Mouse (Mus musculus) CH12.LX (cell line): ENCODE measurements around the gene Ssbp3. TPM values are rescaled to one million over a fixed set of nuclear protein-coding genes. Genes with fewer than 3 reads are reported as not detected.

ENCODE experiments used
- DNase-seq: peaks from one replicate; pipeline ENCODE4 v3.0.0-alpha.2; 2013; ENCODE audit errors: extremely low read depth
- H3K27ac ChIP-seq: 2 replicates; pipeline ENCODE4 v1.5.1; 2012; ENCODE audit warnings: low read depth, mild to moderate bottlenecking, control low read depth, moderate library complexity; ENCODE audit not compliant: insufficient read depth
- H3K27me3 ChIP-seq: replicated peaks from 2 replicates; pipeline ENCODE3; 2012; ENCODE audit warnings: inconsistent platforms
- H3K36me3 ChIP-seq, 2 experiments: replicated peaks in 1 of 2; 2 replicates each; pipeline versions ENCODE3 to v1.6.1; 2012; ENCODE audit warnings: inconsistent platforms in 1 of 2, low read length in 1 of 2, mild to moderate bottlenecking in 1 of 2, mixed read lengths in 1 of 2, moderate library complexity in 1 of 2; ENCODE audit not compliant: control insufficient read depth in 1 of 2, insufficient read depth in 1 of 2
- H3K4me1 ChIP-seq, 2 experiments: 2 replicates each; pipeline ENCODE4 v1.6.1; 2012; ENCODE audit warnings: inconsistent platforms in 1 of 2, moderate library complexity in 1 of 2; ENCODE audit not compliant: insufficient read depth in 2 of 2, control insufficient read depth in 1 of 2
- H3K4me2 ChIP-seq: 2 replicates; pipeline ENCODE4 v1.6.1; 2012; ENCODE audit warnings: low read depth, mild to moderate bottlenecking, control low read depth; ENCODE audit not compliant: poor library complexity, insufficient read depth, severe bottlenecking
- H3K4me3 ChIP-seq, 3 experiments: fragments of 150-350 bp in 1 of 3; sonication (generic) in 1 of 3; replicated peaks in 1 of 3; 2 replicates each; pipeline versions ENCODE3 to v1.5.1; 2011 to 2012; ENCODE audit warnings: low read depth in 2 of 3, low read length in 2 of 3, mild to moderate bottlenecking in 2 of 3, moderate library complexity in 2 of 3, control low read depth in 1 of 3, improper control_type of control experiment in 1 of 3, inconsistent platforms in 1 of 3, mixed read lengths in 1 of 3; ENCODE audit not compliant: poor library complexity in 1 of 3
- H3K79me2 ChIP-seq: replicated peaks from 2 replicates; pipeline ENCODE4 v1.6.1; 2012; ENCODE audit warnings: mild to moderate bottlenecking, moderate library complexity; ENCODE audit not compliant: control insufficient read depth, poor library complexity, insufficient read depth, severe bottlenecking; ENCODE audit errors: extremely low read depth
- H3K9ac ChIP-seq: 2 replicates; pipeline ENCODE4 v1.6.1; 2012; ENCODE audit warnings: low read depth, mild to moderate bottlenecking, control low read depth, moderate library complexity; ENCODE audit not compliant: insufficient read depth
- H3K9me3 ChIP-seq: replicated peaks from 2 replicates; pipeline ENCODE3; 2012; ENCODE audit warnings: low read length, inconsistent platforms, mixed read lengths
- CHD1 ChIP-seq: IDR thresholded peaks from 2 replicates; pipeline ENCODE4 v1.6.1; 2012; ENCODE audit warnings: low read depth, low read length, improper control_type of control experiment, inconsistent platforms
- CTCF ChIP-seq, 2 experiments: IDR thresholded peaks in 1 of 2; conservative IDR thresholded peaks in 1 of 2; 2 replicates each; pipeline ENCODE4 v1.5.1; 2011 to 2012; ENCODE audit warnings: low read depth in 2 of 2, low read length in 2 of 2, improper control_type of control experiment in 1 of 2, inconsistent platforms in 1 of 2, mild to moderate bottlenecking in 1 of 2, moderate library complexity in 1 of 2
- E2F4 ChIP-seq: IDR thresholded peaks from 2 replicates; pipeline ENCODE4 v1.6.1; 2011; ENCODE audit warnings: low read depth, low read length, improper control_type of control experiment; ENCODE audit not compliant: insufficient replicate concordance
- EP300 ChIP-seq: IDR thresholded peaks from 2 replicates; pipeline ENCODE4 v1.6.1; 2011; ENCODE audit warnings: low read length, improper control_type of control experiment
- ETS1 ChIP-seq: conservative IDR thresholded peaks from 2 replicates; pipeline ENCODE4 v1.6.1; 2012; ENCODE audit warnings: low read depth, mild to moderate bottlenecking, inconsistent platforms, low read length, improper control_type of control experiment, moderate library complexity
- GABPA ChIP-seq: IDR thresholded peaks from 2 replicates; pipeline ENCODE4 v1.6.1; 2012; ENCODE audit warnings: low read depth, low read length, improper control_type of control experiment, inconsistent platforms; ENCODE audit not compliant: insufficient replicate concordance
- MAX ChIP-seq: IDR thresholded peaks from 2 replicates; pipeline ENCODE4 v1.6.1; 2011; ENCODE audit warnings: low read length, improper control_type of control experiment
- MXI1 ChIP-seq: IDR thresholded peaks from 2 replicates; pipeline ENCODE4 v1.6.1; 2011; ENCODE audit warnings: mild to moderate bottlenecking, low read depth, low read length, improper control_type of control experiment
- MYC ChIP-seq: IDR thresholded peaks from 2 replicates; pipeline ENCODE4 v1.6.1; 2011; ENCODE audit warnings: low read depth, mild to moderate bottlenecking, improper control_type of control experiment, low read length
- NRF1 ChIP-seq: IDR thresholded peaks from 2 replicates; pipeline ENCODE4 v1.6.1; 2014; ENCODE audit warnings: low read depth, mild to moderate bottlenecking, inconsistent platforms, low read length, improper control_type of control experiment, moderate library complexity
- RCOR1 ChIP-seq: conservative IDR thresholded peaks from 2 replicates; pipeline ENCODE4 v1.6.1; 2012; ENCODE audit warnings: low read depth, mild to moderate bottlenecking, inconsistent platforms, low read length, improper control_type of control experiment
- SIN3A ChIP-seq: IDR thresholded peaks from 2 replicates; pipeline ENCODE4 v1.6.1; 2012; ENCODE audit warnings: low read length, improper control_type of control experiment, inconsistent platforms
- SMC3 ChIP-seq: IDR thresholded peaks from 2 replicates; pipeline ENCODE4 v1.6.1; 2011; ENCODE audit warnings: low read depth, low read length, improper control_type of control experiment
- TBP ChIP-seq: conservative IDR thresholded peaks from 2 replicates; pipeline ENCODE4 v1.6.1; 2011; ENCODE audit warnings: low read depth, low read length, improper control_type of control experiment
- UBTF ChIP-seq: IDR thresholded peaks from 2 replicates; pipeline ENCODE4 v1.6.1; 2012; ENCODE audit warnings: low read depth, mild to moderate bottlenecking, inconsistent platforms, low read length, improper control_type of control experiment, moderate library complexity
- USF2 ChIP-seq: conservative IDR thresholded peaks from 2 replicates; pipeline ENCODE4 v1.6.1; 2011; ENCODE audit warnings: low read depth, low read length, improper control_type of control experiment
- ZNF384 ChIP-seq: IDR thresholded peaks from 2 replicates; pipeline ENCODE4 v1.6.1; 2012; ENCODE audit warnings: low read depth, low read length, improper control_type of control experiment, inconsistent platforms
- dilution Hi-C: fragments of 300-500 bp; cut with MboI; formaldehyde crosslinking; loops from 2 replicates; pipeline ENCODE4 v1.14.3; 2020; ENCODE audit warnings: low sequenced_read_pairs; ENCODE audit not compliant: extremely low pct_unique_long_range_greater_than_20kb, extremely low pct_ligation_motif_present
- in situ Hi-C: fragments of 300-500 bp; cut with MboI; formaldehyde crosslinking; loops from 3 replicates; pipeline ENCODE4 v1.14.3; 2019; ENCODE audit warnings: low sequenced_read_pairs, low pct_ligation_motif_present, low pct_unique_long_range_greater_than_20kb, mixed read lengths
- polyA plus RNA-seq: library from polyadenylated mRNA; unstranded; fragments of >175 nt; gene quantifications from 2 replicates; pipeline ENCODE4 v1.2.1, GENCODE M21; 2012; ENCODE audit warnings: low read depth; ENCODE audit not compliant: insufficient read length
- total RNA-seq, 2 experiments: library from RNA; depleted of rRNA; stranded (reverse); fragments of 300-350 nt in 1 of 2; fragments of >200 nt in 1 of 2; gene quantifications; 2 replicates each; pipeline ENCODE4 v1.2.3; 2012 to 2014

Ssbp3 gene
- total and polyA plus RNA-seq, 3 experiments = 32.4 to 129 (median 76.5) TPM

GRCm38 (mm10) chr4:106886307-106887085 lies 24.0 kb upstream of the Ssbp3 start:
- Histone ChIP-seq H3K79me2 (no peaks in the 10 kb centered on the region), H3K27me3 (no peaks in the 10 kb centered on the region), H3K4me3 (no peak overlapping the region), H3K9ac (no peak overlapping the region), H3K9me3 (no peaks in the 10 kb centered on the region), H3K36me3 (no peaks in the 10 kb centered on the region), H3K27ac (no peak overlapping the region), H3K4me1 (no peaks in the 10 kb centered on the region), H3K4me2 (no peak overlapping the region)
- TF ChIP-seq E2F4 = no peak
- no peak for TF ChIP-seq MXI1
- no peak for TF ChIP-seq NRF1
- TF ChIP-seq MAX = no peak
- no peak for TF ChIP-seq SIN3A
- no peak for TF ChIP-seq SMC3
- no peak for TF ChIP-seq EP300
- TF ChIP-seq UBTF = no peak
- TF ChIP-seq TBP = no peak
- dilution Hi-C loops (no loop called here), in situ Hi-C loops (no loop called here)
- DNase-seq = no peak

GRCm38 (mm10) chr4:106896086-106896485 lies 14.4 kb upstream of the Ssbp3 start:
- TF ChIP-seq TBP = no peak
- TF ChIP-seq ZNF384 = no peak
- no peak for TF ChIP-seq MAX
- TF ChIP-seq MYC = no peak
- no peak for TF ChIP-seq MXI1
- no peak for TF ChIP-seq ETS1
- TF ChIP-seq CHD1 = no peak
- no peak for TF ChIP-seq GABPA
- TF ChIP-seq USF2 = no peak
- no peak for TF ChIP-seq RCOR1
- no peak for TF ChIP-seq SMC3
- no peak for TF ChIP-seq CTCF (conservative IDR thresholded peaks at IDR 0.05 in 1 of 2, IDR thresholded peaks at IDR 0.05 in 1 of 2; ENCODE audit: low read depth in 2 of 2, low read length in 2 of 2)
- Histone ChIP-seq H3K36me3 (no peaks in the 10 kb centered on the region), H3K9ac (no peak overlapping the region), H3K4me2 (no peak overlapping the region), H3K27me3 (peaks cover 24% of the 10 kb centered on the region), H3K27ac (no peak overlapping the region), H3K9me3 (peaks cover 6% of the 10 kb centered on the region), H3K4me3 (no peak overlapping the region), H3K4me1 (no peaks in the 10 kb centered on the region), H3K79me2 (no peaks in the 10 kb centered on the region)
- in situ Hi-C loops (no loop called here), dilution Hi-C loops (no loop called here)
- DNase-seq = no peak
